Mouse (Mus musculus): Measurements from ENCODE around the gene Rbbp9.

Rbbp9 gene

GRCm38 (mm10) chr2:144514619-144515018 is 36.0 kb downstream of the Rbbp9 start:
- in situ Hi-C loops (cut with MboI; ENCODE audit: low sequenced_read_pairs): no loop called here

GRCm38 (mm10) chr2:144502134-144502533 is 48.5 kb downstream of the Rbbp9 start:
- in situ Hi-C loops (cut with MboI; ENCODE audit: low sequenced_read_pairs): no loop called here
